Mouse (Mus musculus) c-Kit-positive CD71-positive TER-119-positive erythroid progenitor cells, embryonic 14.5 days (primary cell): ENCODE measurements around the gene Chn2.

Experiments used
- DNase-seq: peaks from one replicate; pipeline ENCODE4 v3.0.0-alpha.2; 2013; ENCODE audit warnings: low spot score

The Chn2 gene

DNA sequence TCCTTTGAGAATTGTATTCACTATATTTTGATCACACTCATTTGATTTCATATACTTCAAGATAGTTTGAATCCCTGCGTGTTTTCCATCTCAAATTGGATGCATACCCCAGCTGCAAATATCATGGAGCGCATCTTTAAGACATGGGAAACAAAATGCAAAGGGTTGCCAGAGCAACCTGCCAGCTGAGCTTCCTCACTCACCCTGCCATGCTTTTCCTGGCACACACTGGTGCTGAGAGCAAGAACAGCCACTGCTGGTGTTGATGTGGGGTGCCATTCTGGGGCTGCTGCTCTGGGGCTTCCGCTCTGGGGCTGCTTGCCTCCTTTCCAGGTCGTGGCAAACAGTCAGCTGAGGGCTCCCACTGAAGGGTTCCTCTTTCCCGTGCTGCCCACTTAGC is 247.5 kb downstream of the Chn2 start:
- DNase-seq = no peak

DNA sequence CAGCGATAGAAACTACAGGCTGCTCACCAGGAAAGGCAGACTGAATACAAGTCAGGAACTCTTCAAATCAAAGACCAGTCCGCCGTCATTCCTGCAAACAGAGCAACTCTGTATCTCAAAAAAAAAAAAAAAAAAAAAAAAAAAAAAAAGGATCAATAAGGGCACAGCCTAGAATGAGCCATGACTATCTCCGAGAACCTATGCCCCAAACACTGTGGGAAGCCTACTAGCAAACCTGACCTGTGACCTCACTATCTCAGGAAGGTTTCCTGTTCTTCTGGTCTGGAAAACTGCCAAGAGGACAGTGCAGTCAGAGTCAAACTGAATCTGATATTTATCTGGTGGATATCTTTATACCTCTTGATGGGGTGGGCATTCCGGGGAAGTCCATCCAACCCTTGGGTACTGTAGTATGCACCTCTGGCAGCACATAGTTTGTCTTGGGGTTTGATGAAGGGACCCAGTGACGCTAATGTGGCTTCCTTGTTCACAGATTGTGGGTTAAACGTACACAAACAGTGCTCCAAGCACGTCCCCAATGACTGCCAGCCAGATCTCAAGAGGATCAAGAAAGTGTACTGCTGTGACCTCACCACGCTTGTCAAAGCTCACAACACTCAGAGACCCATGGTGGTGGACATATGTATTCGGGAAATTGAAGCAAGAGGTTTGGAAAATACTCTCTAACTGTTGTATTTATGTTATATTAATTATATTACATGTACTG is 250.6 kb downstream of the Chn2 start:
- DNase-seq = no peak

DNA sequence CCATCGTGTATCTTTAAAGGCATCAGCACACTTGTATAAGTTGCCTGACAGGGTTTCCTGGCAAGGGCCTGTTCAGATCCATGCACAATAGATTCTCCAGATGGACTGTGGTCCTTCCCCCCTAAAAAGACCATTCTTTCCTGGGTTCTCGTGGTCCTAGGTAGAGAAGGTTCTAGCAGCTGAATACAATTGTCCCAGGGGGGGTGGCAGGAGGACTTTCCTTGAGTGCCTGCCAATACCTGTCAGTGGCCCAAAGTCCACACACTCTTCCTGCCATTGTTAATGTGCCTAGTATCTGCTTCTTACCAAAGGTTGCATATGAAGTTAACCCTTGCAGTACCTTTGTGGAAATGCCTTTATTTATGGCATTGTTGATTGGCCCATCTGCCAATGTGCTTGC is 257.9 kb downstream of the Chn2 start:
- DNase-seq = no peak

DNA sequence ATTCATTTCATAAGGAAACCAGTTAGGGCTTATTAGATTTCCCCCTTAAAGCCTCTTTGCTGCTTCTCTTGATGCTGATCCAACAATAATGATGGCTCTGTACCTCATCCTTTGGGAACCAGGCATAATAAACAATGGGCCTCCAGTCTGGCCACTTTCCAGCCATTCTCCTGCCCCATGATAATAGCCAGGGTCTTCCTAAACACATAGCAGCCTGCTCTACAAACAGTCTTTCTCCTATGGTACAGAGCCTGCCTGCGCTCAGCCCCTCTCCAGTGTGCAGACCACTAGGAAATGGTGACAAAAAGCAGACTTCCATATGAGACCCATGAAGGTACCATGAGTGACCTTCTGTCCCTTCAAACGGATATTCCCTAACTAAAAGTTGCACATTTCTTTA is 260.1 kb downstream of the Chn2 start:
- DNase-seq = no peak

DNA sequence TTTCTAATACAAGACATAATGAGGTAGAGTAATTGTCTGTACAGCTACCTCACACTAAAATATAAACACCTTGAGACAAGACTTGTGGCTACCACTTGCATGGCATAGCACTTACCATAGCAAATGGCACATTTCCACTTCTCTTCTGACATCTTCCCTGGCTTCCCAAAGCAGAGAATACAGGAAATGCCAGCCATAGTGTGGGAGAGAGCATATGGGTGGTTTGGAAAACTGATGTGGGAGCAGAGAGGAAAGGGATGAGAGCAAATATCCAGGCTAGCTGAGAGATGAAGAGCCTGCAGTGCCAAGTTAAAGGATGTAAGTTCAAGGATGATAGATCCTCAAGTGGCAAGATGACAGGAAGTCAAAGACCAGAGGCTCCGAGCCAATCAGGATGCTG is 266.4 kb downstream of the Chn2 start:
- DNase-seq = no peak

DNA sequence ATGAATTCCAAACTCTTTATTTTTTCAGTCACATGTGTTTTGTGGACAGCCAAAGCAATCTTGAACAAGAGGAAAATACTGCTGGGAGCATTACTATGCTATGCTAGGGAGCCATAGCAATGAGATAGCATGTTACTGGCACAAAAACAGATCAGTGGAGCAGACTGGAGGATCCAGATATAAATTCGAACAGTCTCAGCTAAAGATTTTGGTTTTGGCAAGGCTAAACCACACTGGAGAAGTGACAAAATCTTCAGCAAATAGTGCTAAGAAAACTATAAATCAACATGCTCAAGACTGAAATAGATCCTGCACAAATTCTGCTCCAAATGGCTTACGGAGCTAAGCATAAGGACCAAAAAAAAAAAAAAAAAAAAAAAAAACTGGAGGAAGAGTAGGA is 273.7 kb downstream of the Chn2 start:
- DNase-seq = no peak

DNA sequence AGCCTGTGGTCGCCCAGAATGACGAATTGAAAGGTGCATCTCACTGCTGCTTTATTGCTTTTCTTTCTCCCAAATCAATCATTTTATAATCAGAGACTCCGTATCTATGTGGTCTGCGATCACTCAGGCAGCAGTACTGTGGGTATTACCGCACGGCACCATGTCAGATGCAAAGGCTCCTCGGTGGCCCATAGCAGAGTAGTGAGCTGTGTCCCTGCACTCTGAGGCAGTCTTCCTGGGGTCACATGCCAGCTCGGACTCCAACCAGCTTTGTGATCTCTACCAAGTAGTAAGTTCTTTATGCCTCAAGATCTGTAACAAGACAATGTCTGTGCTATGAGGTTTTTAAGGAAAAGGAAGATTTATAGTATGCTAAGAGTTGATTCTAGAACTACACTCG is 279.3 kb downstream of the Chn2 start:
- no peak for DNase-seq

DNA sequence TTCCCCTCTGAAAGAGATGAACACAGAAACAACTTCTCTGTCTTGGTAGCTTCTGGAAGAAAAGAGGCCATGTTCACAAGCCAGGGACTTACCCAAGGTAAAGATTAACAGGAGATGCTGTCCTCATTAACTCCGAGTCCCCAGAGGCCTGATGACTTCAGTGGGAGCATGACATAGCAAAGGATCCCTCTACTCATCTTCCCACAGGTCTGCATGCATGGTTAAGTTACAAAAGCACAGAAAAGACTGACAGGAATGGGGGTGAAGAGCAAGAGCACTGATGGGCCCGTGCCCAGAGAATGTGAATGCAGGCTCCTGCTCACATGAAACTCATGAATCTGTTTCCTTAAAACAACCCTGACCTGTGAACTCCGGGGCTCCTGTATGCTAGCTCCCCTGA is 279.8 kb downstream of the Chn2 start:
- no peak for DNase-seq

DNA sequence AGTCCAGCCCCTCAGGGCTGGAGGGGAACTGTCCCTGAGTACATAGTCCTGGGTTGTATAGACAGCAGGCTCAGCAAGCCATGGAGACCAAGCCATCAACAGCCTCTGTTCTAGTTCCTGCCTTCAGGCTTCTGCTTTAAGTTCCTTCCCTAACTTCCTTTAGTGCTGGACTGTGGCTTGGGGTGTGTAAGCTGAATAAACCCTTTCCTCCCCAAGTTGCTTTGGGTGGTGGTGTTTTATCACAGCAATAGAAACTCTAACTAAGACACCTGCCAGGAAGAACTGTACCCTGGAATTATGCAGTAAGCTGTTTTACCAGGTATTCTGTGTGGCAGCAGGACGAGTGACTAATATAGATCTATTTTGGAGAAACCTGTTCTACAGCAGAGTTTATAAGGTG is 280.9 kb downstream of the Chn2 start:
- DNase-seq = no peak

DNA sequence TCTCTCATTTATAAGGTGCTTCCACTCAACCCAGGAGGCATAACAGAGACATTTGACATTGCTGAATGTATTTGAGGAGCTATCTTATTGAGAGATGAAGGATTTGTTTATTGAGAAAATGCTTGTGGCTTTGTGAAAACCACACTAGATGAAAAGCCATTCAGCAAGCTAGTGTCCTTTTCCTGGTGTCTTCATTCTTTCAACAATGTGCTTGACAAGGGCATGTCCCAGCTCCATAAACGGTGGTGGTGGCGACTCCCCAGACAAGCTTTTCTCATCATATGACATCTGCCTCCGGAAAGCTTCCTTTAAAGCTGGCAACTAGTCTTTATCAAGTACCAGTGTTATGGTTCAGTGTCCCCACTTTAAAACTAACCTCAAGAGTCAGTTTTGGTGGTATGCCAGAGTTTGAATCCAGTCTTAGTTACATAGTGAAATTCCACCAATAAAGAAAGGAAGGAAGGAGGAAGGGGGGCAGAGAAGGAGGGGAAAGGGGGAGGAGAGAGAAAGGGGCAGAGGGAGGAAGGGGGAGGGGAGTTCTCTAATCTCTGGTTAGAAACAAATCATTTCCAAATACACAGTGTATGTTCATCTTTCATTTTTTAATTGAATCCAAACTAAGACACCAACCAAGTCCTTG is 286.0 kb downstream of the Chn2 start, which contains the start of gene Prr15:
Prr15 (plus strand) TSS at position 590 of the 640 bp plus-strand sequence.
- no peak for DNase-seq

DNA sequence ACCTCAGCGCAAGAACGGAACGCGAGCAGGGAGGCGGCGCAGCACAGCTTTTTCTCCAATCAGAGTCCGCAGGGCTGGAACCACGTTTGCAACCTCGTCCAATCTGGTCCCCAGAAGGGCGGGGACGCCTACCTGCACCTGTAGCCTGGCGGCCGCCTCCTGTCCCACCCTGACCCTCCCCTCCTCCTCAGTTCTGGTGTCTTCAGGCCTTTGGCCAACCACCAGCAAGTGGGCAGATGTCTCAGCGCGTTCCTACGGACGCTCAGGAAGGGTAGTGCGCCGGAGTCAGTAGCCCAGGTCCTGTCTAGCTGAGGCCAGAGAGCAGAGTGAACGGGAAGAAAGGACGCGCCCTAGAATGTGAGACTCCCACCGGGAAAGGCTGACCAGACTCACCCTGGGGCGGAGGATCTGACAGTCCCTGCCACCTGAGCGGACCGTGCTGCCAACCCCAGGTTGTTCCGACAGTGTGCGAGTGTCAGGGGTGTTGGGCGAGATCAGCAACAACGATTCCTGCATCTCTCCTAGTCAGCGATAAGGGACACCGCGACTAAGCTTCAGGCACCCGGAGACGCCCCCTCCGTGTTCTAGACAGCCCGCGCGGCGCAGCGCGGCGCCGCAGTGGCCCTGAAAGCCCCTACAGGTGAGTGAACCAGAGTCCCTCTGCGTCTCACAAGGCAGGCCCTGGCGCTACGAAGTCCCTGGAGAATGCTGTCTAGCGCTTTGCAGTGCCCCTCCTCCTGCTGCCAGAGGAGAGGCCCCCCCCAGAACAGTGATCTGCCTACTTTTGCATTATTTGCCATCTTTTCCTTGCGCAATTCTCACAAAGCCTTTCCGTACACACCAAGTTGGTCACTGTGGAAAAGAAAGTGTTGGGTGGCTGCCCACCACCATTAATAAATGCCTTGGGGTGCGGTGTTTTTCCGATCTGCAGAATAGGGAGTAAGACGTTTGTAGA is 287.6 kb downstream of the Chn2 start:
- no peak for DNase-seq

DNA sequence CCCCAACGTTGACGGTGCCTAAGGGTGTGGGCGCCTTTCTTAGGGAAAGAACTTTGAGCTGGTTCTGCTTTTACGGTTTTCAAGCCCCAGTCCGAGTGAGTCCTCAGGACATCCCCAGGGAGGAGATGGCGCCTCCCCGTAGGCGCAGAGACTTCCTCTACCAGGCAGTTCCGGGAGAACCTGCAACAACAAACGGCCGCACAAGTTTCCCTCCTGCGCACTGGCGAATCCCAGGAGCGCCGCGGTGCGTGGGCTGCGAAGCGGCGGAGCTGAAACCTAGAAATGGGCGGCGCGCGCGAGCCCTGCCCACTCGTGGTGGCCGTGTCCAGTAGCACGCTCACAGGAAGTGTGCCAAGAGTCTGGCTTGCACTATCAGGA is 288.3 kb downstream of the Chn2 start:
- DNase-seq = no peak

DNA sequence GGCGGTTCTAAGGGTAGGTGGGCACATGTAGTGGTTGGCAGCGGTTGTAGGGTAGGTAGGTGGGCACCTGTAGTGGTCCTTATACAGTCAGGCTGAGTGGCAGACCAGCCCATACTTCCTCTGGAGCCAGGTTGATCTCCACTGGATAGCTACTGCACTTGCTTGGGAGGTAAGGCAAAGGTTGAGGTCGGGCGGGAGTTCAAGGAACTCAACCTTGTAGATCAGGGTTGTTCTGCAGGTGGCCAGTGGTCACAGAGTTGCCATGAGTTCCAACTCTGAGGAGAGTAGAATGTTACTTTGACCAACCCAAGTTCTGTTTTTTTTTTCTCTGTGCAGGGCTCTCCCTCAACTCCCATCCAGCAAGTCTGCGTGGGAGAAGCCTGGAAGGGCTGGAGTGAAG is 289.4 kb downstream of the Chn2 start:
- DNase-seq = no peak

DNA sequence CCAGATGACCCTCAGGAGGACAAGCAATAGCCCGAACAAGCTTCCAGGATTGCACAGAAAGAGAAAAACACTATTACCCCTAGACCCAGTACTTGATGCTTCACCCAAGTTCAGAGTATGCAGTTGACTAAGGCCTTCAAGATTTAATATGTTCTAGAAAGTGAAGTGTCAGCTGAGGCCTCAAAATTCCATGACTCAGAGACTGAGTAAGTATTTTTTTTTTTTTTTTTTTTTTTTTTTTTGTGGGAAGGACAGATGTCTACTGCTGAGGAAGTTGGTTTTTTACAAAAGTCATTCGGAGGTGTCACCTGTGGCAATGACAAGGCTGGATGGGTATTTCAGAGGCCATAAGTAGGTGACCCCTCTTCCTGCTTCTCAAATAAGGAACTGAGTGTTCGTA is 290.2 kb downstream of the Chn2 start:
- no peak for DNase-seq

DNA sequence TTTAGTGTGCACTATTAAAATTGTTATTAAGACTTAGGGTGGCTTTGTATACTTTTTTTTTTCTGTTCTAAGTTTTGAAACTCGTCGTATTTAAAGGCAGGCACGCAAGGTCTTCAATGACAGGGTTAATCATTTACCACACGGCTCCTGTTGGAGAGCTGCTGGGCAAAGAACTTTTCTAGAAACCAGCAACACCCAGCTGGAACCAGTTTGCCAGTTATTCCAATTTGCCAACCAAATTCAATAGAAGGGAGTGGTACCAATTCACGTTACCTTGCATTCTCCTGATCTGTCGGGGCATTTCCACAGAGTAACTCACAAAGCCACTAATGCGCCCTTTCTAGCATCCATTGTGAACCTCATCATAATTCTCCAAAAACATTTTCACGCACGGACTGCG is 290.8 kb downstream of the Chn2 start:
- DNase-seq = no peak

DNA sequence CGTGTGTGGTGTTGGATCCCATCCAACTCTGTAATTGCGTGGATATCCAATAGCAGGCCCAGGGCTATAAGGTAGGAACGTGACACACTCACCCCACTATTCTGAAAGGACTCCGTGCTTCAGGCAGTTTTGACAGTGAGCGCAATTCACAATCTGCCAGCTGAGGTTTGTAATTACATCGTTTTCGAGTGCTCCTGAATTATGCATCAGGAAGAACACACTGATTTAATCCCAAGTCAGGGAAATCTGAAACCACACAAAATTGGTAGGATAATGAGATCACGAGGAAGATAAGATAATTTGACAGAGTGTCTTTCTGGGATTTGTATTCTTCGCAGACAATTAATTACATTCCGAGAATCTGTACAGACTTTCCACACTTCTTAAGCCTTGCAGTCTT is 292.4 kb downstream of the Chn2 start:
- DNase-seq = no peak

DNA sequence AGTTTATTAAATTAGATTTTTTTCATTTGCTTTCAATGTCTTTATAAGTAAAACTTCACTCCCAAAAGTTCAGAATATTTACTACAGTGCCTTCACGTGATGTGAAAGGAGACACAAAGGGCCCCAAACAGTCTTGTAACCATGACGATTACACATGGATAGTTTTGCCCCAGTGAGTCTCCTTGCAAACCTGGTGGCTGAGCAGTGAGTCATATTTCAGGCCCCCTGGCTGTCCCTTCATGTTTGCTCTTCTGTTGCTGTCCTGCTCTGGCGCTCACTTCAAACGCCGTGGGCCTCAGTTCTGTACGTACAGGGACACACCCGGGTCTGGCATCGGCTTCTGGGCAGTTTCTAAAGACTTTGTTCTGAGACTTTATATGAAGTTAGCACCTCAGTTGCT is 292.8 kb downstream of the Chn2 start:
- DNase-seq = no peak

DNA sequence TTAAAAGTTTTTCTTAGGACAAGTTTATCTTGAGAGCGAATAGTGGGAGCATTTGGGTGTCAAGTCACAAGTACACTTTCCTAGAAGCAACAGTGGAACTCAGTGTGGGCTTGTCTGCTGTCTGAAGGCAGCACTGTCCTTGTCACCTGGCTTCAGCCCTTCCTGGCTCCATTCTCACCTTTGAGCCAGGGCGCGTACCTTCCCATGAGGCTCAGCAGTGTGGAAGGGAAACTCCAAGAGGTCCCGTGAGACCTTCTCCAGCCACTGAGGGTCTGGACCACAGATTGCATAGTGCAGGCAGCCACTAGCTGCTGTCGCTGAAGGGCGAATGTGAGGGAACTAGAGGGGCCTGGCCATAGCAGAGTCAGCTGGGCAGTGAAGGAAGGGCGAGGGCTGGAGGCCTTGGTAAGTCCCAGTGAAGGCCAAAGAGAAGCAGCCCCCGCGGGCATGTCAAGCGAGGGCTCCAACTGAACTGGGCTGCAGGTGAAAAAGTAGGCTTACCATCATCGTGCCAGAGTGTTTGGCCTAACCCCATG is 293.8 kb downstream of the Chn2 start:
- DNase-seq = no peak

DNA sequence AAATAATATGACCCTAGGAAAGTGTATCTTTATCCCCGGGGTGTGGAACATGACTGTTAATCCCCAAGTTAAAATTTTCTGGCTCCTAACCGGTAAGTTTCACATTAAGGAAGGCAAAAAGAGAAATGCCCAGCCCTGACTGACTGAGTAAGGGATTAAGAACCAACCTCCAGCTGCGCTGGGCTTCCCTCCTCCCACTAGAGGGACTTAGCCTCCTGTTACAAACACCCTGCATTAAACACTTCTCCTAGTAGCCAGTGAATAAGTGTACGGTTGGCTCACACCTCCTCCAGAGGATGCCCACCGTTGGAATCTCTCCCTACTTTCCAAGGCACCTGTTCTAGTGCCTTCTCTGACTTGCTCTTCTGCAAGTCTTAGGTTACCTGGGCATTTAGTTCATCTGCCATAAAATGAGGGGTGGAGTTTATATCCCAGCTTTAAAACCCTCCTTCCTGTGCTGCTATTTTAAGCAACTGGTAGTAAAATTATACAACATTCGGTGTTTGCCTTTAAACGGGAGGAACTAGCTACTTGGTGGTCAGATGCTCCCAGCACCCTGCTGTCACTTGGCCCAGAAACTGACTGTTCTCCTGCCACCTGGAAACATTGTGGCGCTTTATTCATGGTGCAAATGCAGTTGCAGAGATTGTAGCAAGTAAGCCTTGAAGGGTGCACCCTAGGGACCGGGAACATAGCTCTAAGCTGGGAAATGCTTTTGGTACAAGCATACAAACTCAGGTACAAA is 294.5 kb downstream of the Chn2 start:
- DNase-seq = no peak

DNA sequence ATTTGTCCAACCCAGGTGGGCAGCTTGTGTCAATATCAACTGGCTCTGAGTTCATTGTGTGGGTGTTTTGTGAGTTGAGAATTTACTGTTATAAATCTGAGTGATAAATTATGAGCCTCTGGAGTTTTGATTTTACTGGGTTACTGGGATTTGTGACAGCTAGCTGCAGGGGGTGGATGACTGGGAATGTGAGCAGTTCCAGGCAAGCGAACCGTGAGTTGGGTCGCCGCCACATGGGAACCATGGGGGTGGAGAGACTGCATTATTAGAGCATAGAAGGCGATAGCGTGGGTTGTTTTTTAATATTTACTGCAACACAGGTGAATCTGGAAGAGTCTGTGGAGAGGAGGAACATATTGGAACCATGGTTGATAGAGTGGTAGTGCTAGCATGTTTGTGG is 298.0 kb downstream of the Chn2 start:
- no peak for DNase-seq

DNA sequence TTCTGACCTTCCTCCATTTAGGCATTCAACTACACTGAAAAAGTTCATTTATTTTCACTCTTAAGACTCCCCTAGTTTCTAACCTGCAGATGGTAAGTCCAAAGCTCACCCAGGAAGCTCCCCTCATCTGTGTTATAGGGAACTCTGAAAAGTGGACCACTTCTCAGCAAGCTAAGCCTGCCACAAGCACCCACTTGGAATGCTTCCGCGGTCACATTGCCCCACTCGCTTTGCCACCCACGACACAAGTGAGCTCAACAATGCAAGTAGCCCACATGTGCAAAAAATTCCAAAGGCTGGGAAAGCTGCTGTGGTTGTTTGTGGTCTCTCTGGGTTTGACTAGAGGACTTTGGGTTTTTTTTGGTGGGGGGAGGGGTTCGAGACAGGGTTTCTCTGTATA is 301.8 kb downstream of the Chn2 start:
- no peak for DNase-seq

DNA sequence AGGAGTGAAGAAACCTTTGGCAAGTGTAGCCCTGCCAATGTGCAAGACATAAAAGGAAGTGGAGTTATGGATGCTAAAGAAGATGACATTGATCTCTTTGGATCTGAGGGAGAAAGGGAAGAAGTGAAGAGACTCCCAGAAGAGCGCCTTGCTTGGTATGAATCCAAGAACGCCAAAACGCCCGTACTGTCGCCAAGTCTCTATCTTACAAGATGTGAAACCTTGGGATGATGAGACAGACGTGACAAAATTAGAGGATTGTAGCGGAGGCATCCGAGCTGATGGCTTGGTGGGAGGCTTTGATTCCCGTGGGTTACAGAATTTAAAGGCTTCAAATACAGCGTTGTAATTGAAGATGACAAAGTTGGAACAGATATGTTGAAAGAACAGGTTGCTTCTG is 302.9 kb downstream of the Chn2 start:
- DNase-seq = no peak
